Mouse (Mus musculus): ENCODE results near the gene Rint1.
A peak's percentile ranks its signal among the peaks of the same experiment; 100 is the strongest.

Gene Rint1

DNA sequence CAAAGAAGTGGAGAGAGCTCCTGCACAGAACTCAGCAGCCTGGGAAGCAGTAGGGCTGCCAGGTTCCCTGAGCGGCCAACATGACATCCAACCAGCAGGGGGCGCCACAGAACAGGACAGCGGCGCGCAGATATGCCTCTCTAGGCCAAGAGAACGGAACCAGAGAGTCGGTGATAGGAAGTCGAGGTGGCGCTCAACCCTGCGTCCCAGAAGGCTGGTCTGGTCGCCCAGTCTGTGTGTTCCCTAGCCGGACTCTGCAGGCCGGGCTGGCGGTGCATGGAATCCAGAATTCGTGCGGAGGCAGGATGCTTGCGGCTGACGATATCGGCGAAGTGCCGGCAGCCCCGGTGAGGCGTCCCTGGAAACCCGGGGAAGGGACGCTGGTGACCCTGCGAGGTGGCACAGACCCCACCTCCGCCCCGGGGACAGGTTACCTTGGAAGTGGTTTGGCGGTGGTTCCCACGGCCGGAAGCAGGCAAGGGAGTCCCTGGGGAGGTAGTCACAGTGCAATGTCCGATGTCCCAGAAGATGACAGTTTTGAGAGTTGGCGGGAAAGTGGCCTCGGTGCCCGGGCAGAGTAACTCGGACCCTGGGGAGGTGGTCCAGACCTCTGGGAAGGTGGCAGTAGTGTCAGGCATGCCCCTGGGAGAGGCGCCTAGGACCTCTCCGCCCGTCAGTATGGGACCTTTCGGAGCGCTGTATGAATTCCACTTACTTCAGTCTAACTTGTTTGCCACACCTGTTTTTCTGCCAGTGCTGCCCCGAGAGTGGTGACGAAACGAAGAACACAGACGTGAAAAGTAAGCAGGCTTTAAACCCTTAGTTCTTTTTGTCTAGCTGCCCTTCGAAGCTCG is at the start of gene Rint1:
Gene Rint1, plus strand, starts transcription at position 176 of the 854 bp plus-strand sequence.
- peak; percentile 91 for ATAC-seq (ENCODE audit: insufficient number of reproducible peaks, low FRiP score, low TSS enrichment)

DNA sequence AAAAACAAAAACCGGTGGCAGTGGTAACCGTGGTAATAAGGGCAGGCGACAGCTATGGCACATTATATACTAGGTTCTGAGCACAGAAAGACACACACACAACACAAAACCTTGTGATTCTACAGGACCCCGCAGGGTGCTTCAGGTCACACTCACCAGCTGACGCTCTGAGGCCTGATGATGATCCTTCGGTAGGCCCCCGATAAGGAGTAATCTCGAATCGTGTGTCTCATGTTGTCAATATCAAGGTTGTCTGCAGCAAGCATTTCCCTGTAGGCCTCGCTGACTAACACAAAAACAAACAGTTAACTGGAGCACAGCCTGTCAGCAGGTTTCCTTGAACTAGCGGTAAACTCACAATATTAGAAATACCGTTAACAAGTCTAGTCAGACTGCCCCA is 44.2 kb upstream of the Rint1 start:
- ATAC-seq (ENCODE audit: insufficient number of reproducible peaks, low FRiP score, low TSS enrichment): no peak

DNA sequence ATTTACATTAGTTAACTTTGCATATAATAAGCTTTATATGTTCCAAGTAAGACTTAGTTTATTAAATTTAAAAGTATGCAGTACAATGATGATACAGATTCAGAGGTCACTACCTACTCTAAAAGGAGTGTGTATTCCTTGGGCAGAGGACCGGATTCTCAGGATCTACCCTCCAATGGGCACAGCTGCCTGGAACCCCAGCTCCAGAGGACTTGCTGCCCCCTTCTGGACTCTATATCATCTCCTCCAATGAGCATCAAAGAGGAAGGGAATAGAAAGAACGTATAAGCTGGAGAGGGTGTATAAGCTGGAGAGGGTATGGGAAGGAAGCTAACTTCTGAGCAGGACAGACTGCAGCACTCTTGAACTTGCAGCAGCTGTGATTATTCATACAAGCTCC is 37.6 kb upstream of the Rint1 start:
- ATAC-seq (ENCODE audit: insufficient number of reproducible peaks, low FRiP score, low TSS enrichment): no peak

DNA sequence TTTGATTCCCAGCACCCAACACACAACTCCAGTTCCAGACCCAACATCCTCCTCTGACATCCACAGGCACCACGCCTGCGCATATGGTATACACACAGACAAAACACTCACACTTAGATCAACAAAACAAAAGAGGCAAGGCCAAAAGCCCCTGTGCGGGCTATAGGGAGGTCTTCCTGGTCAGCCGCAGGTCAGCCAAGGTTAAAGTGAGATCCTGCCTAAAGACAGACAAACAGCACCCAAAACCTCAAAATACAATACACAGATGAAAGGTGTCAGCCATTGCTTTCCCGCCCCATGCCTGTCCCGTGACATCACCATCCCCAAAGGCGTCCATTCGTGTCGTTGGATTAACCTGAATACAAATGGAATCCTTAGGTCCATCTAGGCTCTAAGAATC is 31.9 kb upstream of the Rint1 start:
- no peak for ATAC-seq (ENCODE audit: insufficient number of reproducible peaks, low FRiP score, low TSS enrichment)

DNA sequence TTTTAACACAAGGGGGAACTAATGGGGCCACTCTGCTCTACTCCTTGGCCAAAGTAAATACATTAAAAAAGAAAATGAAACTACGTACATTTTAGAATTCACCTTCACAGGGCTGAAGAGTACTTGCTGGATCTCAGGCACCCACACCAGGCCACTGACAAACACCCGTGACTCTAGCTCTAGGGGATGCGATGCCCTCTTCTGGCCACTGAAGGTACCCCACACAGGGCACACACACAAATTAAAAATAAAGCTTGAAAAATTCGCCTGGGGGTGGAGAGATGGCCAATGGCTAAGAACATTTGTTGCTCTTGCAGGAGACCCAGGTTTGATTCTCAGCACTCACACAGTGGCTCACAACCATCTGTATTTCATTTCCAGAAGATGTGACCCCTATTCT is 31.1 kb upstream of the Rint1 start:
- ATAC-seq (ENCODE audit: insufficient number of reproducible peaks, low FRiP score, low TSS enrichment): no peak

DNA sequence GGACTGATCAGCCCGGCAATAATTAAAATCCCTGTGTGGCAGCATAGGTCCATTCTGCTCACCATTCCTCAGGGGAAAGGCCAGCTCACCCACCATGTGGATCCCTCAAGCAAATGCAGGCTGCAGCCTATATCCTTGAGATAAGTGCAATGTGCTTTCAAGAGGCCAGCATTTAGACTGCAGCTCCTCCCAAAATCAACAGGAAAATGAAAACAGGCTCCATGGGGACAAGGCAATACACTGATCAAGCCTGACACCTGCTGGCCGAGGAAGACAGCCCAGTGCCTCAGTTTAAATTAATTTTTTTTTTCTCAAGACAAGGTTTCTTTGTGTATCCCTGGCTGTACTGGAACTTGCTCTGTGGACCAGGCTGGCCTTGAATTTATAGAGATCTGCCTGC is 28.9 kb upstream of the Rint1 start:
- peak; percentile 45; the same call in 1 of the 2 replicates for ATAC-seq (ENCODE audit: insufficient number of reproducible peaks, low FRiP score, low TSS enrichment)

DNA sequence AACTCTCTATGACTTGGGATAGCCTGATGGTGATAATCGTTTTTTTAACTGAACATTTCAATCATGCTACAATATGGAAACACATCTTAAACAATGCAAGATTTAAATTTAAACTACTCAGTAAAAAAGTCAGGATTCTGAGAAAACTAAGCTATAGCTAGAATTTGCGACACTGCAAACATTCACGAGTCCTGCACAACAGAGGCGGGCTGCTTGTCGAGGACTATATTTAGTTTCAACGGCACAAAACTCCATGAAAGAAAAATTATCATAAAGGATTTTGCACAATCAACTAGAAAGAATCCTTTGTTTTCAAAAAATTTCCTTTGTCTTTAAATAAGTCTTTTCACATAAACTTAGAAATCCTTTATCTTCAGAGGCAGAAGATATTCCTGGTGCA is 25.0 kb upstream of the Rint1 start:
- ATAC-seq (ENCODE audit: insufficient number of reproducible peaks, low FRiP score, low TSS enrichment): no peak

DNA sequence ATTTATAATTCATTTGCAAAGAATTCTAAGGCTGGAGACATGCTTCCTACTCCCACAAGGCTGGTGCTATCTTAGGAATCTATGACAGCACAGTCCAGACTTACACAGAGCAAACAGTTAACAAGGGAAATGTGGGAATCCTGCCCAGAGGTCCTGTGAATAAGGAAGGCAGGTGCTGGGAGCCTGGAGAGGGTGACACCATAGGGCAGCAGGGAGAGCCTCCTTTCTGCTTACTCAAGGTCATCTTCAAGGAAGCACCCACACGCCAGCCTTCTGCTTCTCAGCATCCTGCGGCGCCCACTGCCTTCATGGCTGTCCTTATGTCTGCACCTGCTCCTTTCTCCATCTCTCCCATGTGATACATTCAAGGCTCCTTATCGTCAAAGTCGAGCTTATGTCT is 23.0 kb upstream of the Rint1 start:
- ATAC-seq (ENCODE audit: insufficient number of reproducible peaks, low FRiP score, low TSS enrichment): no peak

DNA sequence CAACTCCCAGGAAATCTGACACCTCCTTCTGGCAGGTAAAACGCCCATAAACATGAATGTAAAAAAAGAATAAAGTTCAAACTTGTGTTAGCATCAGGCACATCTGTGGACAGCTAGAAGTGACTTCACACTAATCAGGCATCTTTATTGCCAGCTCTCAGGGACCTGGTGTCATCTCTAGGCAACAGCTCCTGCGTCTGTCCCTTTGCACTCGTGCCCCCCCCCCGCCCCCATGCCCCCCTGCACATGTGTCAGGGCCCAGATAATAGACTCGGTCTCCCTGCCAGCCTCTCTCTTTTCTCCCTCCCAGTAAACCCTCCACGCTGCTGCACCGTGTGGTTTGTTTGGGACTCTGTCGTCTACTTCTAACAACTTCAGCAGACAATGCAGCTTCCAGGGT is 16.4 kb upstream of the Rint1 start:
- no peak for ATAC-seq (ENCODE audit: insufficient number of reproducible peaks, low FRiP score, low TSS enrichment)

DNA sequence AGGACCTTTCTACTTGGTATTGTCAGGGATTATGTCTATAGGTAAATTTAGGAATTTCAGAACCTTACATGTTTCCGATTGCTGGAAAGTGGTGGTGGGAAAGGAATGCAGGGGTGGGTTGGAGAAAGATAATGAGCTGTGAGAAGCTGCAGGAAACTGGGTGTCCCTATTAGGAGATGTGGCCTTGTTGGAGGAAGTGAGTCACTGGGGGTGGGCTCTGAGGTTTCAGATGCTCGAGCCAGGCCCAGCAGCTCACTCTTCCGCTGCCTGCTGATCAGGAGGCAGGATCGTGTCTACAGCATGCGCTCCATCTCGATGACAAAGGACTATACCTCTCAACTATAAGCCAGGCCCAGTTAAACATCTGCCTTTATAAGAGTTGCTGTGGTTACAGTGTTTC is 13.3 kb upstream of the Rint1 start:
- ATAC-seq (ENCODE audit: insufficient number of reproducible peaks, low FRiP score, low TSS enrichment): no peak

DNA sequence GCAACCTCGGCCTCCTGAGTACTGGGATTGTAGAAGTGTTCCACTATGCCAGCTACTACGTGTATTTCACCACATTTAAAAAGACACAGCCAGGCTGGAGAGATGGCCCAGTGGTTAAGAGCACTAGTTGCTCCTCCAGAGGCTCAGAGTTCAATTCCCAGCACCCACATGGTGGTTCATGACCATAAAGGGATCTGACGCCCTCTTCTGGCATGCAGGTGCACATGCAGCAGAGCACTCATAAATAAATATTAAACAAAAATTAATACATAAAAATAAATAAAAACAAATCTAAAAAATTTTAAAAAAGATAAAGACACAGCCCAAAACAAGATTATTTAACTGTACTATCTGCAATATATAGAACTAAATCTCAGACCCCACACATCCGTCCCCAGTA is 7.0 kb upstream of the Rint1 start:
- no peak for ATAC-seq (ENCODE audit: insufficient number of reproducible peaks, low FRiP score, low TSS enrichment)

DNA sequence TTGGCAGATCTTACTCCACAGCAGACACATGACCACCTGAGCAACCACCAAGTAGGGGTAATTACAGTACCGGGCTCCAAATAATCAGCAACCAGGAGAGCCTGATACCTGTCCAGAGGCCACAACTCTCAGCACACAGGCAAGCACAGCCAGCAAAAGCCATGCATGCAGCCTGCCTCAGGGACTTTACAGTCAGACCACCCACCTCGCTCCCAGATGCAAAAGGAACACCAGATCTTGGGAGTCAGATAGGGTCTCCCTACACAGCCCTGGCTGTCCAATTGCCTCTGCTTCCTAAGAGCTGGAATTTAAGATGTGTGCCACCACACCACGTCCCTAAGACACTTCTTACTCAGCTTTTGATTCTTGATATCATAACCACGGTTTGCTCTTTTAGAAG is 6.3 kb upstream of the Rint1 start:
- ATAC-seq (ENCODE audit: insufficient number of reproducible peaks, low FRiP score, low TSS enrichment): no peak

DNA sequence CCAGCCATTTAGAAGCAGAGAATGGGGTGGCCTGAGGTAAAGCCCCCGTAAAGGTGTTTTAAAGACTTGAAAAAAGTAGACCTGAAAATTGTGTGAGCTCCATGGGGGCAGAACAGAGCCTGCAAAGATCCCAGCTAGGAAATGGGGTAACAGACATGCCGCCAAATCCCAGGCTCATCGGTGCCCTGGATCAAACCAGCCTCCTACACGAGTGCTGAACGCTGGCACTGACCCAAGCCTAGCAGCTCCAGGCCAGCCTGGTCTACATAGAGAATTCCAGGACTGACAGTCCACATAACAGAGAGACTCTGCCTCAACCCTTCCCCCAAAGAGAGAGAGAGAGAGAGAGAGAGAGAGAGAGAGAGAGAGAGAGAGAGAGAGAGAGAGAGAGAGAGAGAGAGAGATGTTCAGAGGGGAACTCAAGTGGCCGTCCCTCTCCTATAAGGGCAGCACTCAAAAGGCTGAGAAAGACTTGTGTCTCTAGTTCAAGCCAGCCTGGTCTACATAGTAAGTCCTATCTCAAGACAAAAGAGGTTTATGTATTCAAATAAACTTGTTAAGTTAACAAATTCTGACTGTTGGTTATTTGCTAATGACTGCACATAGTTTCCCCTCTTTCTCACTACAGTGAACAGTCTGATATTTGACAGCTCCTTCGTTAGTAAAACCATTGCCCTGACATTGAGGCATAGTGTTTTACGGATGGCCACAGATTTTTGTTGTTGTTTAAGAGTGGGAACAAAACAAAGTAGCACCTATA is 5.3 kb upstream of the Rint1 start:
- ATAC-seq (ENCODE audit: insufficient number of reproducible peaks, low FRiP score, low TSS enrichment): no peak

DNA sequence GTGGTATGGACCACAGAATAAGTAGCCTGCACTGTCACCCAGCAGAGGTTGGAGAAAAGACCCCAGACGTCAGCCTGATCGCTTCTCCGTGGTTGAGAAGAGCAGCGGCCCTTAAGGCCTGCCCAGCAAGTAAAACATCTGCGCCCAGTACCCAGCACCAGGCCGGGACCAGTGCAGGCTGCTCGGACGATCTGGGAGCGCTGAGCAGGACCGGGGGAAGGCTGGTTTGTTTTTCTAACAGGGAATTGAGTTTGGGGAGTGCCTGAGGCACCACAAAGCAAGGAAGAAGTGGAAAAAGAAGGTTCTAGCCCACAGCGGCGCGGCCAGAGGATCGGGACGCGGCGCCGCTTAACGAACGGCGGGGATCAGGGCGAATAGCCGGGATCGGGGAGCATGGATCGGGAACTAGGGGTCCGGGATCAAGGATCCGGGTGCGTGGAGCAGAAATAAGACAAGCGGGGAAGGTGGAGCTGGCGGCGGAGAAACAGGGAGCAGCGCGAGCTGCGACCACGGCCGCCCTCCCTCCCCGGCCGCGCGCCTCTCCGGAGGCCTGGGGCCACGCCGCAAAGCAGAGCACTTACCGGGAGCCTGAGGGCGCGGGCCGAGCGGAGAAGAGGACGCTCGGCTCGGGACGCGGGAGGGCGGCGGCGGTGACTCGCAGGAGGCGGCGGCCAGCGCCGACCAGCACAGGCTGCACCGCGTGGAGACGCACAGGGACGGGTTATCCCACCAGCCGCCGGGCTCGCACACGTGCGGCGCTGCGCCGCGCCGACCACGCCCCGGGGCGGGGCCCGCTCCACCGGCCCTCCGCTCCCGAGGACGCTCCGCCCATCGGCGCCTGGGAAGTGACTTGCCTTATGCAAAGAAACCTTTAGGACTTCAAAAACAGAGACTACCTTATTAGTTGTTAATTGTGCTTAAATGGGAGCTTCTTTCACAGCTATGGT is 4.3 kb upstream of the Rint1 start, which contains the start of gene Pus7:
Gene Pus7, minus strand, starts transcription at position 781 of the 947 bp plus-strand sequence.
- ATAC-seq (ENCODE audit: insufficient number of reproducible peaks, low FRiP score, low TSS enrichment): peak; percentile 84

DNA sequence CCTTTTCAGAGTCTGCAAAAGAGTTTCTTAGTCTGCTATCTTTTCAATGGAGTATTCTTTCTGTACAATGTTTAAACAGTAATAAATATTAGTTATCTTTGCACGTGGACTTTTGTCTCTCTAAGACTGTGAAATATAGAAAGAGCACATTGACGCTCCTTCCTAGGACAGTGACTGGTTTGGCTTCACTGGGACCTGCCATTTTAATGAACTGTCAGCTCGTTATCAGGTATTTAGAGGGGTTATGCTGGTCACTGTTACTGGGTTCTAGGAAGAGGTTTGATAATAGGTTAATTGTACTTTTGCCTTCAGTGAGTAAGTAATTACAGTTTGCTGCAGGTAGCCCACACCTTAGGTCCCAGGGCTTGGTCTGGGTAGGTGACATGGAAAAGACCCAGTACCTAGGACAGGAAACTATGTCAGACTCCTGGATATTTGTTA is 899 bp downstream of the Rint1 start:
- no peak for ATAC-seq (ENCODE audit: insufficient number of reproducible peaks, low FRiP score, low TSS enrichment)

DNA sequence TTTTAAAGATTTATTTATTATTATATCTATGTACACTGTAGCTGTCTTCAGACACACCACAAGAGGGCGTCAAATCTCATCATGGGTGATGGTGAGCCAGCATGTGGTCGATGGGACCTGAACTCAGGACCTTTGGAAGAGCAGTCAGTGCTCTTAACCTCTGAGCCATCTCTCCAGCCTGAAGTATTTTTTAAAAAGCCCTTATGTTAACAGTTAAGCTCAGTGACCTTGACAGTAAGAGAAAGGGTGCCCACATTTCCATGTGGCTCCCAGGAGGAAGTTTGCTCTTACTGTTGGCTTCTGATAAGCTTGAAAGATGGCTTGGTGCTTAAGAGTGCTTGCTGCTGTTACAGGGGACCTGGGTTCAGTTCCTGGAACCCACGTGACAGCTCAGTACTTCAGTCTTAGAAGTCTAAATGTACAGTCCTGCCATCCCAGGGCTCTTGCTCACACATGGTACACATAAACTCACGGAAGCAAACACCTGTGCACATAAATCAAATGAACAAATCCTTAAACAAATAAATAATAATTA is 1.6 kb downstream of the Rint1 start:
- ATAC-seq (ENCODE audit: insufficient number of reproducible peaks, low FRiP score, low TSS enrichment): no peak

DNA sequence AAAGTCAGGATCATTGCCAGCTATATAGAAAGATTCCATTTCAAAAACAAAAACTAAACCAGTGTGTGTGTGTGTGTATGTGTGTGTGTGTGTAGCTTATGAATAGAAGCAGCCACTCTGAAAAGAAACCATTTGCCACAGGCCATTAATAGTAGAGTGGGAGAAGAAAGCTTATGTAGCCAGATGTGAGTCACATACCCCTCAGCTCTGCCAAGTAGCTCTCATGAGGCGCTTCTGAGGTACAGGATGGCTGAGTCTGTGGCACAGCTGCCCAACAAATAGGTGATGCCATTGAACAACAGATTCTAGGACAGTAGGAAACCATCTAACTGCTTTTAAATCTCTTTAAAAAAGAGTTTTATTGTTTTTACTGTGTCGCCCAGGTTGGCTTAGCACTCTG is 5.2 kb downstream of the Rint1 start:
- no peak for ATAC-seq (ENCODE audit: insufficient number of reproducible peaks, low FRiP score, low TSS enrichment)

DNA sequence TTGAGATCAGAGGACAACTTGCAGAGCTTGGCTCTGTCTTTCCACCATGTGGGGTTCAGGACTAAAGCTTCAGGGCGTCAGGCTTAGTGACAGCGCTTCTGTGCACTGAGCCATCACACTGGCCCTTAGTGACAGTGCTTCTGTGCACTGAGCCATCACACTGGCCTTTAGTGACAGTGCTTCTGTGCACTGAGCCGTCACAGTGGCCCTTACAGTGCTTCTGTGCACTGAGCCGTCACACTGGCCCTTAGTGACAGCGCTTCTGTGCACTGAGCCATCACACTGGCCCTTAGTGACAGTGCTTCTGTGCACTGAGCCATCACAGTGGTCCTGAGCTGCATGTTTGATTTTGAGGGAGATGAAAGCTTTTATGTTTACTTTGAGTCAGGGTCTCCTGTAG is 27.3 kb downstream of the Rint1 start:
- no peak for ATAC-seq (ENCODE audit: insufficient number of reproducible peaks, low FRiP score, low TSS enrichment)

DNA sequence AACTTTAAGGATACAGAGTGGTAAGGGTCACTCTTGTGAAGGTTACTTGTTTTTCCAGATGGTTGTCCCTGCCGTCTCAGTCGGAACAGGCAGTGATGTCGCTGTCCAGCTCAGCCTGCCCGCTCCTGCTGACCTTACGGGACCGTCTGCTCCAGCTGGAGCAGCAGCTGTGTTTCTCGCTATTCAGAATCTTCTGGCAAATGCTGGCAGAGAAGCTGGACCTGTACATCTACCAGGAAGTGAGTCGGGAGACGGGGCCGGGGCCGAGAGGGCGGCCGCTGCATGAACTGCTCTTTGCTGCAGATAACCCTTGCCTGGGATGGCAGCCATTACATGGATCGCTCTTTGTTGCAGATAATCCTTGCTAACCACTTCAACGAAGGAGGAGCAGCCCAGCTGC is 29.2 kb downstream of the Rint1 start:
- ATAC-seq (ENCODE audit: insufficient number of reproducible peaks, low FRiP score, low TSS enrichment): no peak

DNA sequence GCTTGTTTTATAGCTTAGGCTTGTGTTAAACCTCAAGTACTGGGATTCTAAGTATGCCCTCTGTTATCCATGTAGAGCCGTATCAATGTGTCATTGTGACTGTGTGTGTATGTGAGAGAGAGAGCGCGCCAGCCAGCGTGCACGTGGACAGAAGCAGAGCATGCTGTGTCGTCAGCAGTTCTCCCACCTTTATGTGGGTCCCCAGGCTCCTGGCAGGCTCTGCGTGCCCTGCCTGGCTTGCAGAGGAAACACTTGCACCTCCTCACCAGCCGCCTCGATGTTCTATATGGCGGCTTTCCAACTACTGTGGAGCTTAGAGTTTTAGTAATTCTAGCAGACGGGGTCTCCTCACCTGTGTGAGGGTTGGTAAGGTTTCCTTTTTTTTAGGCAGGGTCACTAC is 34.8 kb downstream of the Rint1 start:
- no peak for ATAC-seq (ENCODE audit: insufficient number of reproducible peaks, low FRiP score, low TSS enrichment)
